Mouse (Mus musculus) heart, adult 2 months (tissue): ENCODE results near the gene Hist2h3c2.

Source experiments
- EP300 ChIP-seq: fragments of 200-500 bp; IDR thresholded peaks from 2 replicates; pipeline ENCODE4 v1.6.1; 2011; ENCODE audit warnings: low read depth, low read length, control low read depth; ENCODE audit not compliant: insufficient read depth
- POLR2A ChIP-seq: fragments of 200-500 bp; IDR thresholded peaks from 2 replicates; pipeline ENCODE4 v1.6.1; 2011; ENCODE audit warnings: mild to moderate bottlenecking, low read depth, low read length, control low read depth; ENCODE audit not compliant: insufficient read depth

GRCm38 (mm10) chr3:96264404-96264949, 25.6 kb upstream of the Hist2h3c2 start:
- TF ChIP-seq EP300 (no peak), POLR2A (no peak)
